Mouse (Mus musculus) heart, embryonic 14.5 days (tissue): ENCODE data around the gene Arl6ip4. TPM values are rescaled to one million over a fixed set of nuclear protein-coding genes. Genes with fewer than 3 reads are reported as not detected.
A peak's percentile ranks its signal among the peaks of the same experiment; 100 is the strongest.

Source experiments
- ATAC-seq: fragments of 200-750 bp; cut with Nextera tagmentation; 2 replicates; pipeline ENCODE4 v1.8.0; 2017; ENCODE audit warnings: low read depth, moderate TSS enrichment; ENCODE audit not compliant: insufficient number of reproducible peaks, insufficient read depth, low FRiP score
- H3K27ac ChIP-seq, 2 experiments: fragments of 200-500 bp in 1 of 2; fragments of 300-500 bp in 1 of 2; sonication (generic) in 1 of 2; replicated peaks in 1 of 2; 2 replicates each; pipeline ENCODE4 v1.5.1; 2012 to 2014; ENCODE audit warnings: low read depth in 2 of 2, low read length in 2 of 2, control low read depth in 1 of 2, mild to moderate bottlenecking in 1 of 2, mixed read lengths in 1 of 2; ENCODE audit not compliant: control insufficient read depth in 1 of 2, insufficient read depth in 1 of 2
- H3K27me3 ChIP-seq: fragments of 300-500 bp; sonication (generic); 2 replicates; pipeline ENCODE4 v1.6.1; 2014; ENCODE audit warnings: mild to moderate bottlenecking, low read length, control low read depth; ENCODE audit not compliant: control insufficient read depth, insufficient read depth
- H3K36me3 ChIP-seq: fragments of 300-500 bp; sonication (generic); 2 replicates; pipeline ENCODE4 v1.6.1; 2014; ENCODE audit warnings: mild to moderate bottlenecking, control low read depth, low read length, mixed read lengths; ENCODE audit not compliant: control insufficient read depth, insufficient read depth
- H3K4me1 ChIP-seq, 2 experiments: fragments of 200-500 bp in 1 of 2; fragments of 300-500 bp in 1 of 2; sonication (generic) in 1 of 2; 2 replicates each; pipeline ENCODE4 v1.6.1; 2012 to 2014; ENCODE audit warnings: low read length in 2 of 2, control low read depth in 1 of 2, mixed read lengths in 1 of 2; ENCODE audit not compliant: control insufficient read depth in 2 of 2, insufficient read depth in 2 of 2
- H3K4me2 ChIP-seq: fragments of 300-500 bp; sonication (generic); 2 replicates; pipeline ENCODE4 v1.6.1; 2014; ENCODE audit warnings: mild to moderate bottlenecking, low read length
- H3K4me3 ChIP-seq, 2 experiments: fragments of 200-500 bp in 1 of 2; fragments of 300-500 bp in 1 of 2; sonication (generic) in 1 of 2; 2 replicates each; pipeline ENCODE4 v1.5.1; 2012 to 2014; ENCODE audit warnings: low read length in 2 of 2, mild to moderate bottlenecking in 2 of 2, control low read depth in 1 of 2, low read depth in 1 of 2, moderate library complexity in 1 of 2; ENCODE audit not compliant: control insufficient read depth in 1 of 2, insufficient read depth in 1 of 2
- H3K9ac ChIP-seq: fragments of 300-500 bp; sonication (generic); 2 replicates; pipeline ENCODE4 v1.6.1; 2014; ENCODE audit warnings: mild to moderate bottlenecking, low read length
- H3K9me3 ChIP-seq: fragments of 300-500 bp; sonication (generic); 2 replicates; pipeline ENCODE4 v1.6.1; 2016; ENCODE audit warnings: low read length, control low read depth; ENCODE audit not compliant: control insufficient read depth
- WGBS: fragments of 180-500 bp; shearing (Covaris S2); extraction: QIAGEN DNeasy Blood & Tissue Kit; methylation state at CpG from one replicate; pipeline ENCODE4 v1.1.7; 2014; 5-methylcytosine and 5-hydroxymethylcytosine counted together
- polyA plus RNA-seq: library from polyadenylated mRNA; unstranded; fragments of >200 nt; fragmentation: Nextera tagmentation; extraction: Ambion mirVana; gene quantifications from 2 replicates; pipeline ENCODE4 v1.2.1, GENCODE M21; 2014

Gene Arl6ip4
- polyA plus RNA-seq, 1 experiment from 2014 or later: 66.2 TPM

- no peak overlapping the region for H3K4me2 ChIP-seq
- no peak for ATAC-seq
- H3K9me3 ChIP-seq: no peaks in the 10 kb centered on the region
- 0 out of 2 replicates have a peak, but pooled peaks cover 3% of the 10 kb centered on the region for H3K36me3 ChIP-seq
- H3K9ac ChIP-seq: no peak overlapping the region
- H3K27me3 ChIP-seq: no peaks in the 10 kb centered on the region
- H3K27ac ChIP-seq: 0 out of 4 replicates have a peak overlapping the region, but pooled peaks of 1 of the 2 experiments have one; percentile 3
- H3K4me1 ChIP-seq: peaks cover 53 to 64% of the 10 kb centered on the region in 2 experiments
- H3K4me3 ChIP-seq: no peak overlapping the region
- 25% methylated on average over 7 of the region's 7 CpGs for WGBS
These were observed 43.6 kb downstream of the Arl6ip4 start for GRCm38 (mm10) chr5:124159453-124159852.

- no peaks in the 10 kb centered on the region for H3K9me3 ChIP-seq
- ATAC-seq: peak; percentile 48
- peak overlapping the region; percentile 73 to 83 for H3K27ac ChIP-seq
- peaks cover 74 to 82% of the 10 kb centered on the region in 2 experiments for H3K4me1 ChIP-seq
- no peaks in the 10 kb centered on the region for H3K27me3 ChIP-seq
- H3K4me3 ChIP-seq: no peak overlapping the region
- H3K9ac ChIP-seq: peak overlapping the region; percentile 48; the same call in 1 of the 2 replicates
- H3K4me2 ChIP-seq: peak overlapping the region; percentile 38
- 0 out of 2 replicates have a peak, but pooled peaks cover 3% of the 10 kb centered on the region for H3K36me3 ChIP-seq
- WGBS: 7% methylated on average over 10 of the region's 10 CpGs
These were observed 45.9 kb downstream of the Arl6ip4 start for GRCm38 (mm10) chr5:124161831-124162230.

- no peak overlapping the region for H3K4me3 ChIP-seq
- 0 out of 2 replicates have a peak, but pooled peaks cover 3% of the 10 kb centered on the region for H3K36me3 ChIP-seq
- H3K9me3 ChIP-seq: no peaks in the 10 kb centered on the region
- 43% methylated on average over 5 of the region's 5 CpGs for WGBS
- H3K9ac ChIP-seq: peak overlapping the region; percentile 48; the same call in 1 of the 2 replicates
- peaks cover 79 to 89% of the 10 kb centered on the region in 2 experiments for H3K4me1 ChIP-seq
- peak overlapping the region; percentile 38 for H3K4me2 ChIP-seq
- H3K27me3 ChIP-seq: no peaks in the 10 kb centered on the region
- no peak for ATAC-seq
- H3K27ac ChIP-seq: peak overlapping the region; percentile 73 to 83
These were observed 46.7 kb downstream of the Arl6ip4 start for GRCm38 (mm10) chr5:124162577-124162976.

GRCm38 (mm10) chr5:124163445-124163844 lies 47.6 kb downstream of the Arl6ip4 start:
- H3K9me3 ChIP-seq: no peaks in the 10 kb centered on the region
- 0 out of 2 replicates have a peak, but pooled peaks cover 3% of the 10 kb centered on the region for H3K36me3 ChIP-seq
- H3K4me2 ChIP-seq: no peak overlapping the region
- no peaks in the 10 kb centered on the region for H3K27me3 ChIP-seq
- no peak for ATAC-seq
- peaks cover 80 to 93% of the 10 kb centered on the region in 2 experiments for H3K4me1 ChIP-seq
- H3K4me3 ChIP-seq: no peak overlapping the region
- H3K27ac ChIP-seq: peak overlapping the region in 1 of 2 experiments; percentile 83; a peak in 2 of 4 replicates
- peak overlapping the region; percentile 21; the same call in 1 of the 2 replicates for H3K9ac ChIP-seq
- 74% methylated on average over 11 of the region's 11 CpGs for WGBS

GRCm38 (mm10) chr5:124165622-124166570 lies 50.0 kb downstream of the Arl6ip4 start:
- peak; percentile 69 for ATAC-seq
- peaks cover 62 to 90% of the 10 kb centered on the region in 2 experiments for H3K4me1 ChIP-seq

GRCm38 (mm10) chr5:124166741-124167140 lies 50.9 kb downstream of the Arl6ip4 start:
- Histone ChIP-seq H3K27me3 (no peaks in the 10 kb centered on the region), H3K4me1 (peaks cover 61 to 90% of the 10 kb centered on the region in 2 experiments), H3K27ac (peak overlapping the region; percentile 89 to 90), H3K9me3 (no peaks in the 10 kb centered on the region), H3K36me3 (0 out of 2 replicates have a peak, but pooled peaks cover 3% of the 10 kb centered on the region), H3K4me3 (no peak overlapping the region), H3K4me2 (no peak overlapping the region), H3K9ac (no peak overlapping the region)
- ATAC-seq: no peak

More at GRCm38 (mm10) chr5:124165622-124166570, 50.0 kb downstream of the Arl6ip4 start:
- H3K27ac ChIP-seq: peak overlapping the region; percentile 89 to 90
- 15% methylated on average over 15 of the region's 15 CpGs for WGBS
- no peaks in the 10 kb centered on the region for H3K9me3 ChIP-seq
- H3K4me3 ChIP-seq: no peak overlapping the region
- H3K27me3 ChIP-seq: no peaks in the 10 kb centered on the region
- H3K4me2 ChIP-seq: peak overlapping the region; percentile 2; the same call in 1 of the 2 replicates
- H3K9ac ChIP-seq: peak overlapping the region; percentile 63
- H3K36me3 ChIP-seq: 0 out of 2 replicates have a peak, but pooled peaks cover 3% of the 10 kb centered on the region

- Histone ChIP-seq H3K4me1 (peaks cover 62 to 90% of the 10 kb centered on the region in 2 experiments), H3K9ac (peak overlapping the region; percentile 9; the same call in 1 of the 2 replicates), H3K36me3 (0 out of 2 replicates have a peak, but pooled peaks cover 3% of the 10 kb centered on the region), H3K27ac (peak overlapping the region; percentile 19; a peak in 3 of 4 replicates), H3K27me3 (no peaks in the 10 kb centered on the region), H3K9me3 (no peaks in the 10 kb centered on the region), H3K4me3 (no peak overlapping the region), H3K4me2 (no peak overlapping the region)
- WGBS: 51% methylated on average over 10 of the region's 10 CpGs
- no peak for ATAC-seq
These were observed 51.7 kb downstream of the Arl6ip4 start for GRCm38 (mm10) chr5:124167621-124168020.
